Mouse (Mus musculus) embryonic fibroblast, embryonic 13.5 days (primary cell): ENCODE measurements at regions not wholly inside any gene's neighbourhood (a gene's known extent, or its start where the extent isn't known, plus 50 kb on each side); places are given as distances from the start of the nearest gene placed in this dataset.

Source experiments
- CTCF ChIP-seq: IDR thresholded peaks from 2 replicates; pipeline ENCODE4 v1.5.1; 2011; ENCODE audit warnings: mild to moderate bottlenecking, control low read depth, low read length, moderate library complexity, borderline replicate concordance; ENCODE audit not compliant: insufficient read depth
- POLR2A ChIP-seq: IDR thresholded peaks from 2 replicates; pipeline ENCODE4 v1.6.1; 2011; ENCODE audit warnings: low read depth, mild to moderate bottlenecking, control low read depth, low read length, moderate library complexity

GRCm38 (mm10) chr5:51792950-51793349 is 225.4 kb upstream of the Ppargc1a start:
- TF ChIP-seq CTCF (no peak), POLR2A (no peak)
